Mouse (Mus musculus) stomach, embryonic 14.5 days (tissue): ENCODE data around the gene Pcbp4. TPM values are rescaled to one million over a fixed set of nuclear protein-coding genes. Genes with fewer than 3 reads are reported as not detected.

ENCODE experiments used
- polyA plus RNA-seq: library from polyadenylated mRNA; unstranded; fragments of >200 nt; fragmentation: Nextera tagmentation; extraction: Ambion mirVana; gene quantifications from 2 replicates; pipeline ENCODE4 v1.2.1, GENCODE M21; 2014

Pcbp4 gene
- polyA plus RNA-seq, 1 experiment from 2014 or later = 60.9 TPM

Other genes starting within 250 kb of the Pcbp4 start
- 0.13 TPM in 1 of 2 replicates, not detected in the other for gene Tlr9, start 230.7 kb upstream of the Pcbp4 start, polyA plus RNA-seq
- 105 and 112 TPM in 2 replicates for gene Alas1, start 204.6 kb upstream of the Pcbp4 start, polyA plus RNA-seq
- 25.2 and 27.7 TPM in 2 replicates for gene Poc1a, start 172.2 kb upstream of the Pcbp4 start, polyA plus RNA-seq
- gene Dusp7, start 84.7 kb upstream of the Pcbp4 start, polyA plus RNA-seq = 22.4 and 24.9 TPM in 2 replicates
- 1,139 and 1,256 TPM in 2 replicates for gene Rpl29, start 23.8 kb upstream of the Pcbp4 start, polyA plus RNA-seq
- gene Acy1, start 15.0 kb upstream of the Pcbp4 start, polyA plus RNA-seq = 41.2 and 43.1 TPM in 2 replicates
- gene Abhd14b, start 5.8 kb upstream of the Pcbp4 start, polyA plus RNA-seq = 26.3 and 32.6 TPM in 2 replicates
- gene Abhd14a, start 5.6 kb upstream of the Pcbp4 start, polyA plus RNA-seq = 52.3 and 57.1 TPM in 2 replicates
- 0.50 and 0.68 TPM in 2 replicates for gene Gpr62, start 12.6 kb downstream of the Pcbp4 start, polyA plus RNA-seq
- 37.4 and 37.8 TPM in 2 replicates for gene Rrp9, start 22.7 kb downstream of the Pcbp4 start, polyA plus RNA-seq
- gene Parp3, start 23.7 kb downstream of the Pcbp4 start, polyA plus RNA-seq = 2.4 and 3.1 TPM in 2 replicates
- not detected in 2 replicates for gene Iqcf1, start 46.7 kb downstream of the Pcbp4 start, polyA plus RNA-seq
- gene Iqcf5, start 61.3 kb downstream of the Pcbp4 start, polyA plus RNA-seq = not detected in 2 replicates
- not detected in 2 replicates for gene Iqcf3, start 108.3 kb downstream of the Pcbp4 start, polyA plus RNA-seq
- gene Iqcf4, start 117.7 kb downstream of the Pcbp4 start, polyA plus RNA-seq = not detected in 2 replicates
- gene Iqcf6, start 173.3 kb downstream of the Pcbp4 start, polyA plus RNA-seq = not detected in 2 replicates
- gene Grm2, start 202.8 kb downstream of the Pcbp4 start, polyA plus RNA-seq = not detected in 2 replicates
- 53.3 and 55.9 TPM in 2 replicates for gene Tex264, start 232.6 kb downstream of the Pcbp4 start, polyA plus RNA-seq